Mouse (Mus musculus) heart, embryonic 15.5 days (tissue): ENCODE results near the gene Rnf123. TPM values are rescaled to one million over a fixed set of nuclear protein-coding genes. Genes with fewer than 3 reads are reported as not detected.
A peak's percentile ranks its signal among the peaks of the same experiment; 100 is the strongest.

Experiments
- ATAC-seq: fragments of 200-750 bp; cut with Nextera tagmentation; replicated peaks from 2 replicates; pipeline ENCODE4 v1.8.0; 2017; ENCODE audit warnings: low read depth, moderate TSS enrichment; ENCODE audit not compliant: insufficient number of reproducible peaks, insufficient read depth, low FRiP score
- H3K27ac ChIP-seq: fragments of 300-500 bp; sonication (generic); 2 replicates; pipeline ENCODE4 v1.5.1; 2015; ENCODE audit warnings: mild to moderate bottlenecking, inconsistent platforms
- H3K27me3 ChIP-seq: fragments of 300-500 bp; sonication (generic); 2 replicates; pipeline ENCODE4 v1.6.1; 2015; ENCODE audit warnings: inconsistent platforms
- H3K36me3 ChIP-seq: fragments of 300-500 bp; sonication (generic); 2 replicates; pipeline ENCODE4 v1.6.1; 2015; ENCODE audit warnings: mild to moderate bottlenecking, inconsistent platforms
- H3K4me1 ChIP-seq: fragments of 300-500 bp; sonication (generic); replicated peaks from 2 replicates; pipeline ENCODE4 v1.6.1; 2015; ENCODE audit warnings: inconsistent platforms
- H3K4me2 ChIP-seq: fragments of 300-500 bp; sonication (generic); 2 replicates; pipeline ENCODE4 v1.6.1; 2015; ENCODE audit warnings: inconsistent platforms, mild to moderate bottlenecking, moderate library complexity
- H3K4me3 ChIP-seq: fragments of 300-500 bp; sonication (generic); 2 replicates; pipeline ENCODE4 v1.5.1; 2015; ENCODE audit warnings: mild to moderate bottlenecking, inconsistent platforms
- H3K9ac ChIP-seq: fragments of 300-500 bp; sonication (generic); 2 replicates; pipeline ENCODE4 v1.6.1; 2015; ENCODE audit warnings: mild to moderate bottlenecking, inconsistent platforms
- H3K9me3 ChIP-seq: fragments of 300-500 bp; sonication (generic); replicated peaks from 2 replicates; pipeline ENCODE4 v1.6.1; 2016; ENCODE audit warnings: inconsistent platforms
- WGBS: fragments of 180-500 bp; shearing (Covaris S2); methylation state at CpG from one replicate; pipeline ENCODE4 v1.1.7; 2015; ENCODE audit warnings: mixed read lengths; 5-methylcytosine and 5-hydroxymethylcytosine counted together
- polyA plus RNA-seq: library from polyadenylated mRNA; unstranded; fragments of >200 nt; fragmentation: Nextera tagmentation; extraction: Ambion mirVana; gene quantifications from 2 replicates; pipeline ENCODE4 v1.2.1, GENCODE M21; 2015

Rnf123 gene
- polyA plus RNA-seq, 1 experiment from 2014 or later, result 29.8 TPM

- Histone ChIP-seq H3K4me2 (no peak overlapping the region), H3K27me3 (no peaks in the 10 kb centered on the region), H3K36me3 (peaks cover 47% of the 10 kb centered on the region), H3K4me1 (peaks cover 45% of the 10 kb centered on the region), H3K4me3 (no peak overlapping the region), H3K27ac (no peak overlapping the region), H3K9me3 (no peaks in the 10 kb centered on the region), H3K9ac (no peak overlapping the region)
- ATAC-seq, result no peak
- WGBS, result 94% methylated on average over 15 of the region's 15 CpGs
These were observed 31.8 kb downstream of the Rnf123 start for GRCm38 (mm10) chr9:108051184-108051930.

GRCm38 (mm10) chr9:108049561-108050251, 33.4 kb downstream of the Rnf123 start:
- Histone ChIP-seq H3K9ac (peak overlapping the region; percentile 78), H3K4me1 (peaks cover 45% of the 10 kb centered on the region), H3K4me2 (peak overlapping the region; percentile 88), H3K27ac (peak overlapping the region; percentile 82), H3K36me3 (peaks cover 47% of the 10 kb centered on the region), H3K9me3 (no peaks in the 10 kb centered on the region), H3K4me3 (peak overlapping the region; percentile 77), H3K27me3 (no peaks in the 10 kb centered on the region)
- WGBS, result 40% methylated on average over 15 of the region's 15 CpGs
- ATAC-seq, result no peak

DNA sequence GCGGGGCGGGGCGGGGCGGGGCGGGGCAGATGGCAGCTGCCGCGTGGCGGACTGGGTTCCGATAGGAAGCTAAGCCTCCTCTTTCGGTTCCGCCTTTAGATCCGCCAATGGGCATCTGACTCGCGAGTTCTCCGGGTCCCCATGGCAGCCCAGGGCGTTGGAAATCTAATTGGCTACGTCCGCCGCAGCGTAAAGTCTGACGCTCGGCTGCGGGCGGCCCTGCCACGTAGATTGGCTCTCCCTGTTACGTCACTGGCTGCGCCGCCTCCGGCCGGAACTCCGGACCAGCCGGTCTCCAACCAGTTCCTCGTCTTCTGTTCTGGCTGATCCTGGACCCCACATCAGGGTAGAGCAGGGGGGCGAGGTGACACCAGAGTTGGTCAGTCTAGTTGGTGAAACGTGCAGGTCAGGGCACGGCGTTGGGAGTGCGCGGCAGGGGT, 34.1 kb downstream of the Rnf123 start, which contains the start of gene Gmppb:
Gmppb (plus strand) TSS at position 227 of the 440 bp plus-strand sequence.
- peak within 1 kb of the TSS; percentile 78 for H3K9ac ChIP-seq
- H3K9me3 ChIP-seq, result no peaks in the 10 kb centered on the region
- H3K4me2 ChIP-seq, result peak within 1 kb of the TSS; percentile 88
- H3K27ac ChIP-seq, result peak within 1 kb of the TSS; percentile 82
- 0% methylated on average over 35 of the region's 39 CpGs for WGBS
- H3K4me3 ChIP-seq, result peak within 1 kb of the TSS; percentile 77
- ATAC-seq, result peak; percentile 93
- no peaks in the 10 kb centered on the region for H3K27me3 ChIP-seq
- peaks cover 40% of the 10 kb centered on the region for H3K36me3 ChIP-seq
- H3K4me1 ChIP-seq, result peaks cover 45% of the 10 kb centered on the region

DNA sequence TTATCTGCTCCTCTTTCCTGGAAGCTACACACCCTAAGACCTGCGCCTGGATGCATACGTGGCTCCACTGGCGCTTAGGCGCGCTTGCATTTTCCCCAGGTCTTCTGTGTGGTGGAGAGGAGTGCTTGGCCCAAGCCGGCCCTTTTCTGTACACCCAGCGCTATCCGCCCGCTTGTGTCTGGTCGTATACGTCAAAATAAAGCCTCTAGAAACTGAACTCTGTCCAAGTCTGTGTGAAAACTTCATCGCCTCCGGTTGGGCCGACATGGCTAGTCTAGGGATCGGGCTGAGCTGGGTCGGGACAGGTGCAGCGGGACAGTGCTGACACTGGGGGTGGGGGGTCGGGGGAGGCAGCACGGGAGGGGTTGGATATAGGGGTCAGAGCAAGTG, 34.6 kb downstream of the Rnf123 start:
- H3K4me2 ChIP-seq, result peak overlapping the region; percentile 88
- H3K36me3 ChIP-seq, result peaks cover 38% of the 10 kb centered on the region
- no peaks in the 10 kb centered on the region for H3K27me3 ChIP-seq
- WGBS, result 2% methylated on average over 19 of the region's 19 CpGs
- H3K27ac ChIP-seq, result peak overlapping the region; percentile 82
- H3K4me3 ChIP-seq, result peak overlapping the region; percentile 77
- peak; percentile 44; the same call in 1 of the 2 replicates for ATAC-seq
- no peaks in the 10 kb centered on the region for H3K9me3 ChIP-seq
- H3K9ac ChIP-seq, result peak overlapping the region; percentile 54
- peaks cover 41% of the 10 kb centered on the region for H3K4me1 ChIP-seq

DNA sequence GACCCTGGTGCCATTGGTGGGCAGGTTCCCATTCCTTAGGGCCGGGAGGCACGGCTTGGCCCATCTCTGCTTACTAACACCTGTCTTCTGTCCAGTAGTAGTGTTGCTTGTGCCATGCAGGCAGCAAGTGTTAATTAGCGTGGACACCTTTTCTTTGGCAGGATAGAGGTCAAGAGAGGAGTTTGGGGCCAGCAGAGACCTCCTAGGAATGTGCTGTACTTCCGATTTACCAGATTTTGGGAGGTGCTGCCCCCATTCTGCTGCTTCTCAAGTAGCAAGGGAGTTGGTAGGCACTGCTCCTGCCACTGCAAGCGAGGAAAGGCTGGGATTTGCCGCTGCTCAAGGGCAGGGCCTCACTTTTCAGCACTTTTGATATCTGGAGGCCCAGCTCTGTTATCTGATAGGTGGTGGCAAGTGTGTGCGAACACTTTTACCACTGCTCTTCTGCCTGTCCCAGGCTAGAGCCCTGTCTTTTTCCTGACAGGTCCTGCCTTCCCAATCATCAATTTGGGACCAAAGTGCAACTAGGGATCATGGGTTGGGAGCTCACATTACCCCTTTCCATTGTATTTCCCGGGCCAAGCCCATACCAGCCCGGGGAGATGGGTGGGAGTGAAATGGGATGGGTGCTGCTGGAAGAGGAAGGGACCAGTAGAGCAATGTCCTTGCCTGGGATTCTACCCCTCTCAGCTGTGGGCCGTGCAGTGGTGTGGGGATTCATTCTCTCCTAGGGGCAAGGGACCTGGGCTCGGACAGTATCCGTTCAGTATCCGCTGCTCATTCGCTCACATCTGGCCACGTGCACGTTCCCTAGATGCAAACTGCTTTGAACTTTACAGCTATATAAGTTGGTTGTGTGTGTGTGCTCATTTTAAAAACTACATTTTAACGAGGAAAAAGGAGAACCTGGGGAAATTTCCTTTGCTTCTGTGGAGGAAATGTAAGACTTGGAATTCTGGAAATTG, 35.3 kb downstream of the Rnf123 start:
- H3K36me3 ChIP-seq, result peaks cover 43% of the 10 kb centered on the region
- no peak for ATAC-seq

DNA sequence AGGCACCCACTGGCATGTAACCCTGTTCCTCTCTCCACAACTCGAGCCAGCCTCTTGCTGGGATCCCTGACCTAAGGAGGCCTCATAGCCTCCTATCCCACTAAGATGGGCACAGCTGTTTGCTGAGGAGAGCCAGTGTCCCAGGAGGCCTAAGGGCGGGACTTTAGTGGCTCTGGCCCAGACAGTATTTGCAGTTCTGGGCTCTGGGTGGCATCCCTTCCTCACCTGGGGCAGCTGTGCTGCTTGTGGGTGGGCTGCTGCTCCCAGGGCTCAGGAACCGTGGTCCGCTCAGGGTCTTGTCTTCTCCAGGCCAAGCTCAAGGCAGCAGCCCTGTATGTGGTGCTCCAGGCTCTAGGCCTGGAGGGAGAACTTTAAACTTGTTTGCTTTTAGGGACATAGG, 36.6 kb downstream of the Rnf123 start:
- Histone ChIP-seq H3K4me3 (no peak overlapping the region), H3K9ac (no peak overlapping the region), H3K4me1 (peaks cover 27% of the 10 kb centered on the region), H3K36me3 (peaks cover 53% of the 10 kb centered on the region), H3K27me3 (no peaks in the 10 kb centered on the region), H3K4me2 (no peak overlapping the region), H3K27ac (no peak overlapping the region), H3K9me3 (no peaks in the 10 kb centered on the region)
- no peak for ATAC-seq
- 92% methylated on average over 4 of the region's 4 CpGs for WGBS

More for the DNA sequence above, 35.3 kb downstream of the Rnf123 start:
- 34% methylated on average over 17 of the region's 17 CpGs for WGBS
- Histone ChIP-seq H3K9me3 (no peaks in the 10 kb centered on the region), H3K4me1 (peaks cover 34% of the 10 kb centered on the region), H3K4me3 (peak overlapping the region; percentile 77), H3K27ac (peak overlapping the region; percentile 82), H3K27me3 (no peaks in the 10 kb centered on the region), H3K9ac (peak overlapping the region; percentile 54), H3K4me2 (peak overlapping the region; percentile 88)

GRCm38 (mm10) chr9:108044751-108045492, 38.2 kb downstream of the Rnf123 start:
- 93% methylated on average over 8 of the region's 8 CpGs for WGBS
- H3K4me2 ChIP-seq, result no peak overlapping the region
- H3K27me3 ChIP-seq, result no peaks in the 10 kb centered on the region
- peaks cover 20% of the 10 kb centered on the region for H3K4me1 ChIP-seq
- no peaks in the 10 kb centered on the region for H3K9me3 ChIP-seq
- ATAC-seq, result no peak
- no peak overlapping the region for H3K27ac ChIP-seq
- H3K4me3 ChIP-seq, result no peak overlapping the region
- H3K36me3 ChIP-seq, result peaks cover 52% of the 10 kb centered on the region
- H3K9ac ChIP-seq, result no peak overlapping the region

GRCm38 (mm10) chr9:108035331-108036156, 47.6 kb downstream of the Rnf123 start:
- Histone ChIP-seq H3K4me1 (no peaks in the 10 kb centered on the region), H3K27ac (no peak overlapping the region), H3K27me3 (no peaks in the 10 kb centered on the region), H3K4me3 (no peak overlapping the region), H3K4me2 (no peak overlapping the region), H3K36me3 (peaks cover 35% of the 10 kb centered on the region), H3K9me3 (no peaks in the 10 kb centered on the region), H3K9ac (no peak overlapping the region)
- 92% methylated on average over 2 of the region's 2 CpGs for WGBS
- no peak for ATAC-seq

- H3K36me3 ChIP-seq, result peaks cover 38% of the 10 kb centered on the region
- WGBS, result 85% methylated on average over 5 of the region's 5 CpGs
- H3K27ac ChIP-seq, result no peak overlapping the region
- H3K4me1 ChIP-seq, result no peaks in the 10 kb centered on the region
- H3K27me3 ChIP-seq, result no peaks in the 10 kb centered on the region
- H3K9ac ChIP-seq, result no peak overlapping the region
- no peak overlapping the region for H3K4me2 ChIP-seq
- no peak for ATAC-seq
- no peak overlapping the region for H3K4me3 ChIP-seq
- H3K9me3 ChIP-seq, result no peaks in the 10 kb centered on the region
These were observed 51.0 kb downstream of the Rnf123 start for GRCm38 (mm10) chr9:108032126-108032525.

DNA sequence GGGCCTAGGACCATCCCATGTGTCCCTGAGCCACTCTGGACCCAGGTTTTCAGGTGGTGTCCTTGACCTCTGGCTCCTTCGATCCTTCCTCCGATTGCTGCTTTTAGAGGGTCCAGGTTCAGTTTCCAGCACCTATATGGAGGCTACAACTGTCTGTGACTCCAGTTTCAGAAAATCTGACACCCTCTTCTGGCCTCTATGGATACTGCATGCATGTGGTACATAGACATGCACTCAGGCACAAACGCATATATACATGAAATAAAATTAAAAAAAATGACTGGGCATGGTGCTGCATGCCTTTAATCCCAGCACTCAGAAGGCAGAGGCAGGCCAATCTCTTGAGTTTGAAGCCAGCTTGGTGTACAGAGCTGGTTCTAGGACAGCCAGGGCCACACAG, 55.3 kb downstream of the Rnf123 start:
- Histone ChIP-seq H3K27ac (no peak overlapping the region), H3K36me3 (peaks cover 49% of the 10 kb centered on the region), H3K4me3 (no peak overlapping the region), H3K4me1 (no peaks in the 10 kb centered on the region), H3K9ac (no peak overlapping the region), H3K4me2 (no peak overlapping the region), H3K9me3 (no peaks in the 10 kb centered on the region), H3K27me3 (no peaks in the 10 kb centered on the region)
- ATAC-seq, result no peak
- WGBS, result 93% methylated on average over 3 of the region's 3 CpGs
